Mouse (Mus musculus): Measurements from ENCODE around the gene Dnajc5.

GRCm38 (mm10) chr2:181497548-181497875, 22.8 kb upstream of the Dnajc5 start:
- TF ChIP-seq CTCF (IDR thresholded peaks at IDR 0.05; ENCODE audit: low read depth) = no peak
- TF ChIP-seq EP300 (IDR thresholded peaks at IDR 0.05; ENCODE audit: low read depth) = no peak

All from heart, postnatal 0 days (tissue).